12 mouse cellular contexts compared by ENCODE assay signal in genomic region chr9:58040977-58041376, GRCm38 (mm10). TPM values are rescaled to one million over a fixed set of nuclear protein-coding genes. Genes with fewer than 3 reads are reported as not detected.
DNase-seq lines count a peak whose midpoint lies in the region; ATAC-seq and TF ChIP-seq lines count a peak whose summit lies in the region.
"Had no signal": no experiment of that assay in that cellular context is flagged by ENCODE, and none has a peak within 500 bp of the region (broad histone marks: within the 10 kb centered on the region; RNA-seq: fewer than 3 reads in every experiment).

No protein-coding gene starts in this region.

- peak overlapping the region; percentile 25 for H3K27ac ChIP-seq in kidney, embryonic 16.5 days (ENCODE audit: low read length)
- H3K27ac ChIP-seq in forebrain, embryonic 14.5 days (ENCODE audit: low read depth, low read length) = peak overlapping the region; percentile 78
- H3K27ac ChIP-seq in limb, embryonic 12.5 days = peak overlapping the region; percentile 90
- no peak overlapping the region for H3K27ac ChIP-seq in liver, postnatal 0 days (ENCODE audit: low read depth)

- H3K27me3 ChIP-seq in kidney, embryonic 16.5 days (ENCODE audit: insufficient read depth, low read length) = peaks cover 4% of the 10 kb centered on the region; the same call in 1 of the 2 replicates
- H3K27me3 ChIP-seq in forebrain, embryonic 14.5 days (replicated peaks; ENCODE audit: control insufficient read depth, insufficient read depth, low read length) = no peaks in the 10 kb centered on the region
- H3K27me3 ChIP-seq in limb, embryonic 12.5 days = peaks cover 28% of the 10 kb centered on the region
- H3K27me3 ChIP-seq in liver, postnatal 0 days (ENCODE audit: insufficient read depth, low read length) = peaks cover 22% of the 10 kb centered on the region

- H3K4me1 ChIP-seq in kidney, embryonic 16.5 days (ENCODE audit: insufficient read depth, low read length) = peaks cover 22% of the 10 kb centered on the region
- H3K4me1 ChIP-seq in forebrain, embryonic 14.5 days (ENCODE audit: control insufficient read depth, insufficient read depth, low read length) = peaks cover 57% of the 10 kb centered on the region
- H3K4me1 ChIP-seq in limb, embryonic 12.5 days (replicated peaks) = peaks cover 71% of the 10 kb centered on the region
- no peaks in the 10 kb centered on the region for H3K4me1 ChIP-seq in liver, postnatal 0 days (ENCODE audit: insufficient read depth)

- no peak for DNase-seq in kidney, postnatal 36 days
- DNase-seq in forebrain, embryonic 14.5 days (ENCODE audit: low spot score) = no peak
- DNase-seq in retina, embryonic 14.5 days (ENCODE audit: low spot score) = peak; percentile 63
- DNase-seq in adrenal gland, adult (ENCODE audit: inconsistent age in 2 of 2, low spot score in 1 of 2) = no peak
- DNase-seq in kidney, postnatal 25 days = no peak
- DNase-seq in liver, postnatal 0 days = no peak
- DNase-seq: cerebellum, adult 9-11 months; lung, embryonic 14.5 days; thymus, adult 2 months had no signal

- no peak overlapping the region for H3K4me3 ChIP-seq in kidney, embryonic 16.5 days (ENCODE audit: low read length)
- no peak overlapping the region for H3K4me3 ChIP-seq in forebrain, embryonic 14.5 days (ENCODE audit: low read depth, low read length)
- H3K4me3 ChIP-seq in limb, embryonic 12.5 days (replicated peaks) = no peak overlapping the region
- no peak overlapping the region for H3K4me3 ChIP-seq in liver, postnatal 0 days (ENCODE audit: low read depth, low read length)
- H3K4me3 ChIP-seq: megakaryocyte, embryonic 14.5 days had no signal

- no peak for ATAC-seq in kidney, embryonic 16.5 days (ENCODE audit: low FRiP score, low TSS enrichment)
- peak; percentile 8; the same call in 1 of the 2 replicates for ATAC-seq in forebrain, embryonic 14.5 days
- 0 out of 2 replicates have a peak, but pooled peaks have one; percentile 14 for ATAC-seq in limb, embryonic 12.5 days (ENCODE audit: insufficient number of reproducible peaks, insufficient read depth, low FRiP score, low TSS enrichment, low read depth)
- no peak for ATAC-seq in liver, postnatal 0 days

- WGBS in kidney, embryonic 16.5 days = 40% methylated on average over 4 of the region's 4 CpGs
- 3% methylated on average over 4 of the region's 4 CpGs for WGBS in forebrain, embryonic 14.5 days
- 23% methylated on average over 4 of the region's 4 CpGs for WGBS in limb, embryonic 12.5 days
- WGBS in liver, postnatal 0 days (ENCODE audit: insufficient replicate concordance) = 47% methylated on average over 4 of the region's 4 CpGs

- H3K9ac ChIP-seq in kidney, embryonic 16.5 days (replicated peaks; ENCODE audit: low read length) = 0 out of 2 replicates have a peak overlapping the region, but pooled peaks have one; percentile 10
- H3K9ac ChIP-seq in forebrain, embryonic 14.5 days (ENCODE audit: low read length) = 0 out of 2 replicates have a peak overlapping the region, but pooled peaks have one; percentile 4
- no peak overlapping the region; the same call in 1 of the 2 replicates for H3K9ac ChIP-seq in limb, embryonic 12.5 days (replicated peaks)
- H3K9ac ChIP-seq in liver, postnatal 0 days (replicated peaks) = no peak overlapping the region
- H3K9ac ChIP-seq: lung, embryonic 14.5 days had no signal

- no peak for TF ChIP-seq EP300 in liver, postnatal 0 days (IDR thresholded peaks at IDR 0.05; ENCODE audit: low read depth)

- TF ChIP-seq CTCF in liver, postnatal 0 days (IDR thresholded peaks at IDR 0.05; ENCODE audit: low read depth) = no peak

- no peaks in the 10 kb centered on the region for H3K36me3 ChIP-seq in kidney, embryonic 16.5 days (ENCODE audit: insufficient read depth, low read length)
- H3K36me3 ChIP-seq in forebrain, embryonic 14.5 days (ENCODE audit: control insufficient read depth, insufficient read depth, low read length) = no peaks in the 10 kb centered on the region
- no peaks in the 10 kb centered on the region for H3K36me3 ChIP-seq in limb, embryonic 12.5 days
- no peaks in the 10 kb centered on the region for H3K36me3 ChIP-seq in liver, postnatal 0 days (replicated peaks; ENCODE audit: insufficient read depth, low read length)

- H3K9me3 ChIP-seq in kidney, embryonic 16.5 days (ENCODE audit: low read length) = no peaks in the 10 kb centered on the region
- H3K9me3 ChIP-seq in forebrain, embryonic 14.5 days (replicated peaks; ENCODE audit: control insufficient read depth, low read length) = no peaks in the 10 kb centered on the region
- no peaks in the 10 kb centered on the region for H3K9me3 ChIP-seq in limb, embryonic 12.5 days
- H3K9me3 ChIP-seq in liver, postnatal 0 days (ENCODE audit: low read length) = no peaks in the 10 kb centered on the region
- H3K9me3 ChIP-seq: megakaryocyte, embryonic 14.5 days had no signal

- no peak overlapping the region for H3K4me2 ChIP-seq in kidney, embryonic 16.5 days (replicated peaks; ENCODE audit: low read depth, low read length)
- H3K4me2 ChIP-seq in forebrain, embryonic 14.5 days (ENCODE audit: low read length) = no peak overlapping the region
- peak overlapping the region; percentile 17; the same call in 1 of the 2 replicates for H3K4me2 ChIP-seq in limb, embryonic 12.5 days
- no peak overlapping the region for H3K4me2 ChIP-seq in liver, postnatal 0 days (ENCODE audit: low read depth, low read length)
- H3K4me2 ChIP-seq: lung, embryonic 14.5 days had no signal

RNA-seq across cellular contexts. Expression of gene Stra6, which starts 22.6 kb away (rescaled TPM):
- 24.1 and 34.2 TPM in 2 replicates for polyA plus RNA-seq in kidney, embryonic 16.5 days (2015; fragmentation: Nextera tagmentation; extraction: Ambion mirVana)
- polyA plus RNA-seq in forebrain, embryonic 14.5 days (2014; fragmentation: Nextera tagmentation; extraction: Ambion mirVana) = 9.9 and 11.1 TPM in 2 replicates
- 37.5 and 49.0 TPM in 2 replicates for polyA plus RNA-seq in limb, embryonic 12.5 days (2016; fragmentation: Nextera tagmentation; extraction: Ambion mirVana)
- polyA plus RNA-seq in liver, postnatal 0 days (2015; fragmentation: Nextera tagmentation; extraction: Ambion mirVana) = not detected in 2 replicates

RNA-seq across cellular contexts. Expression of gene Cyp11a1, which starts 34.8 kb away (rescaled TPM):
- polyA plus RNA-seq in kidney, embryonic 16.5 days (2015; fragmentation: Nextera tagmentation; extraction: Ambion mirVana) = 25.0 and 45.7 TPM in 2 replicates
- polyA plus RNA-seq in forebrain, embryonic 14.5 days (2014; fragmentation: Nextera tagmentation; extraction: Ambion mirVana) = 0.15 and 0.54 TPM in 2 replicates
- polyA plus RNA-seq in limb, embryonic 12.5 days (2016; fragmentation: Nextera tagmentation; extraction: Ambion mirVana) = 0.16 and 0.24 TPM in 2 replicates
- polyA plus RNA-seq in liver, postnatal 0 days (2015; fragmentation: Nextera tagmentation; extraction: Ambion mirVana) = 0.43 and 0.51 TPM in 2 replicates

Comparison
In these comparisons a context has a peak if more than half of its experiments do, and no peak if none do; other contexts are left out.
1. ATAC-seq: peak in forebrain, embryonic 14.5 days (single experiment) and limb, embryonic 12.5 days (single experiment); none in kidney, embryonic 16.5 days (single experiment) and liver, postnatal 0 days (single experiment).
2. H3K9ac ChIP-seq: peak in kidney, embryonic 16.5 days (single experiment) and forebrain, embryonic 14.5 days (single experiment); none in limb, embryonic 12.5 days (single experiment) and liver, postnatal 0 days (single experiment).
3. RNA of gene Stra6, which starts 22.6 kb away (polyA plus RNA-seq): 37.5 to 49.0 TPM in limb, embryonic 12.5 days, 24.1 to 34.2 TPM in kidney, embryonic 16.5 days and 9.9 to 11.1 TPM in forebrain, embryonic 14.5 days; not detected in liver, postnatal 0 days; every median in the first group is over 10 times any median in the second.
4. RNA of gene Cyp11a1, which starts 34.8 kb away (polyA plus RNA-seq): 25.0 to 45.7 TPM in kidney, embryonic 16.5 days; 0.43 to 0.51 TPM in liver, postnatal 0 days, 0.16 to 0.24 TPM in limb, embryonic 12.5 days and 0.15 to 0.54 TPM in forebrain, embryonic 14.5 days; every median in the first group is over 10 times any median in the second.